Mouse (Mus musculus) megakaryocyte-erythroid progenitor cell, adult 5-6 weeks (primary cell): ENCODE data around the gene Arhgap44. TPM values are rescaled to one million over a fixed set of nuclear protein-coding genes. Genes with fewer than 3 reads are reported as not detected.

Experiments used
- total RNA-seq, 2 experiments: library from RNA; stranded (forward) in 1 of 2; stranded (reverse) in 1 of 2; fragments of 200-1000, 215-1000 nt in 1 of 2; fragments of >200 nt in 1 of 2; fragmentation: Nextera tagmentation in 1 of 2; gene quantifications; 2 replicates each; pipeline ENCODE4 v1.2.3; 2014 to 2017

Gene Arhgap44
- total RNA-seq, 2 experiments from 2014 or later = not detected

Other genes starting within 250 kb of the Arhgap44 start
- gene Elac2, start 183.9 kb downstream of the Arhgap44 start, total RNA-seq (2014; fragmentation: Nextera tagmentation) = 40.9 and 46.6 TPM in 2 replicates
- 49.8 and 59.7 TPM in 2 replicates for gene Elac2, start 183.9 kb downstream of the Arhgap44 start, total RNA-seq (2017)
- gene 1700086D15Rik, start 3.1 kb downstream of the Arhgap44 start, total RNA-seq (2014; fragmentation: Nextera tagmentation) = not detected in 2 replicates
- not detected in 2 replicates for gene 1700086D15Rik, start 3.1 kb downstream of the Arhgap44 start, total RNA-seq (2017)
- not detected in 2 replicates for gene Myocd, start 107.0 kb upstream of the Arhgap44 start, total RNA-seq (2014; fragmentation: Nextera tagmentation)
- not detected in 2 replicates for gene Myocd, start 107.0 kb upstream of the Arhgap44 start, total RNA-seq (2017)